Mouse (Mus musculus) cerebellum, adult 18-20 months (tissue): Measurements from ENCODE around the gene Adipor2.
"Not testable (repeated sequence)": the region's sequence is repeated elsewhere in the genome, so short reads cannot be mapped to it uniquely, and the experiment has no call there.

ENCODE experiments used
- DNase-seq, 2 experiments: peaks; one replicate each; pipeline ENCODE4 v3.0.0; 2021

Adipor2 gene

GRCm38 (mm10) chr6:119417354-119417753 is at the start of gene Adipor2:
TSS of gene Adipor2 (minus strand) at chr6:119417704.
- DNase-seq, result peak; percentile 13 to 26

DNA sequence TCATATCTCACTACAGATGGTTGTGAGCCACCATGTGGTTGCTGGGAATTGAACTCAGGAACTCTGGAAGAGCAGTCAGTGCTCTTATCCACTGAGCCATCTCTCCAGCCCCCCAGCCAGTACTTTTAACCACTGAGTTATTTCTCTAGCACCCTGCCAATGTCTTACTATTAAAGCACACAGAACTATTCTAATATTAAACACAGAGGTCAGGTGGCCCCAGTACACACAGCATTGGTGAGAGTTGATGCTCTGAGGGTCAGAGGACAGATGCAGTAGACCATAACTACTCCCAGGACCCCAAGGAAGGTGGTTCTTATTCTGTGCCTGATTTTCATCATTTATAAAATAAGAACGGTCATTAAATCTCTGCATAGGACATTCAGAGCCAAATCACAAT is 48.7 kb upstream of the Adipor2 start:
- DNase-seq, result no peak

- no peak for DNase-seq
Observed at GRCm38 (mm10) chr6:119460391-119460790, 42.9 kb upstream of the Adipor2 start.

- DNase-seq, result no peak
Observed at GRCm38 (mm10) chr6:119459041-119459440, 41.5 kb upstream of the Adipor2 start.

- no peak for DNase-seq
Observed at GRCm38 (mm10) chr6:119458166-119458565, 40.7 kb upstream of the Adipor2 start.

DNA sequence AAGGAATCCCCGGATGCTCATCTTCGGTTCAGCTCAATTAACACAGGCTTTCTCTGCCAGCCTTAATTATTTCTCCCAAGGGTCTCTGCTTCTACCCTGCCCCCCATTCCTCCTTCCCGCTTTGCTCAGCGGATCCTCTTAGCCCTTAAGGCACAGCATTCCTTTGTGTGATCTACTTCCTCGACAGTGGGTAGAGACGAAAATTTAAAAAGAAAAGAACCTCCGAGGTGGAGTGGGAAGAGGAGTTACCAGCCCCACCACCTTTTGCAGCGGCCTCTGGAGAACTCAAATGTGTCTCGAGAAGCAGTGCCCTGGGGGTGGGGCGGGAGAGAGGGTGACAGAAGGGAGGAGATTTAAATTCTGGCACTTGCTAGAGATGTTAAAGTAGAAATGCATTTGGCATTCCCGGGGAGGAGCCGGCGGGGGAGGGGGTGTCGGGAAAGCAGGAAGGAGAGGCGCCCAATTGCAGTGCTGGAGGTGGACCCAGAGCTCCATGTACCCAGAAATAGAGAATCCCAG is 34.5 kb upstream of the Adipor2 start:
- peak; percentile 47 to 62 for DNase-seq

GRCm38 (mm10) chr6:119450965-119451943 is 33.8 kb upstream of the Adipor2 start:
- DNase-seq, result no peak

- DNase-seq, result peak; percentile 39 to 42
Observed at GRCm38 (mm10) chr6:119449060-119449499, 31.6 kb upstream of the Adipor2 start.

DNA sequence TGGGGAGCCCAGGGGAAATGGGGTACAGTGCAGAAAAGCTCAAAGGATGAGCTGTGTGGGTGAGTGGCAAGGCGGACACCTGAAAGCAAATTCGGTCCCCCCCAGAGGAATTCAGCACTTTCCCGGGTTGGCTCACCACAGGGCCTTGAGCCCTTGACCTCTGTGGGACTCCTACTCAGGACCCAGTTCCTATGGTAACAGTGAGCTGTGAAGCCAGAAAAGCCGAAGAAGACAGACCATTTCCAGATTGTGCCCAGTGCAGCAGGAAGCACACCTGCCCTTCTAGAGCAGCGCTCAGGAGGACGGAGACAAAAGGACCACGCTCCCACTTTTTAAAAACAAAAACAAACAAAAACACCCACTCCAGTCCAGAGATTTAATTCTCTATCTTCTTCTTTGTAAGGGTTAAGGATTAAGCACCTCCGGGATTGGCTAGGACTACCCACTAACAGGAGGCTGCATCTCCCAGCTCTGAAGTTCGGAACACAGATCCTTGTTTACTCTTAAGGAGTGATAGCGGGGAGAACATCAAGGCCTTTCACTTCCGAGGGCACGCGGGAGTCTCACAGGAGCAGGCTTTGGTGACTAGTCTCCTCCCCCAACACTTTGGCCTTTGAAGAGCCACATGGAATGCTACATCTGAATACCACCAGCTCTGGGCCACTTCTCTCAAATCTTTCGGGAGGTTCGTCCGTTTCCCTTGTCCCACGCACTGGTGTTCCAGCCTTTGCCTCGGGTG is 31.0 kb upstream of the Adipor2 start:
- no peak for DNase-seq

- DNase-seq, result no peak
Observed at GRCm38 (mm10) chr6:119445671-119446607, 28.4 kb upstream of the Adipor2 start.

GRCm38 (mm10) chr6:119443742-119444645 is 26.5 kb upstream of the Adipor2 start:
- peak; percentile 82 to 85 for DNase-seq

DNA sequence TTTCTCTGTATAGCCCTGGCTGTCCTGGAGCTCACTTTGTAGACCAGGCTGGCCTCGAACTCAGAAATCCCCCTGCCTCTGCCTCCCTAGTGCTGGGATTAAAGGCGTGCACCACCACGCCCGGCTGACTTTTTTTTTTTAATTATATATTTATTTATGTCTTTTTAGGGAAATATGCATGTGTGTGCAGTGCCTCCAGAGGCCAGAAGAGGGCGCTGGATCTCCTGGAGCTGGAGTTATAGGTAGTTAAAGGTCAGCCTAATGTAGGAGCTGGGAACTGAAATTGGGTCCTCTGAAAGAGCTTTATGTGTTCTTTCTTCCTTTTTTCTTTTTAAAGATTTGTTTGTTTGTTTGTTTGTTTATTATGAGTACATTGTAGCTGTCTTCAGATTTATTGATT is 25.2 kb upstream of the Adipor2 start:
- DNase-seq, result not testable (repeated sequence)

DNA sequence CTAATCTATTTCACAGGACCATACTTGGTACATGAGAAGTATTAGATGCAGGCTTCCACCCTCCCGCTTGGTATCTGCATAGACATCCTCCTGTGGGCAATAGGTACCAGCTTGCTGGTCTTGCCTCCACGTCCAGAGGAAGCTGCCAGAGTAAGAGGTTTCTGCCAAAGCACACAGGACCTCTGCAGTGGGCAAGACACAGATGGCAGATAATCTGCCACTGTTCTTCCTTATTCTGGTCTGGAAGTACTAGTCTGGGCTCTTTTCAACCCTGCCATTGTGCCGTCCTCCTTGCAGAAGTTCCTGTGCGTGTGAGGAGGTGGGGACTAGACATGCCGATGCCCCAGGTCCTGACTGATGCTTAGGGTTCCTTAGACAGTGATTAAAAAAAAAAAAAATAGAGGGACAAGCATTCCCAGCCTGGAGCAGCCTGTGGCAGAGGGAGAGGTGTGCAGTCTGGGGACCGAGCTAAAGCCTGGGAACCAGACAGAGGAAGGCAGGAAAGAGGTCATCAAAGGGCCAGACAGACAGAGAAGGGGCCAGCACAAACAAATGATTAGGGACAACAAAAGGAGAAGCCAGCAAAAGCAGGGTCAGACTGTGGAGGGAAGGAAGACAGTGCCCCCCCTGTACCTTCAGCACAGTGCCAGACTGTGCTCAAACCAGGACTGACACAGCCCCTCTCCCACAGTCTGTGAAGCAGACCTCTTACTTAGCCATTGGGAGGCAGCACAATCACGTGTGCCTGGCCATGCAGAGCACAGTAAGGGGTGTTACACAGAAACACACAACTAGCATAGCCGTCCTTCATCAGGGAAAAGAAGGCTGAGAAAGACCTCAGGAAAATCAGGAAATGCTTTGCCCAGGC is 20.6 kb upstream of the Adipor2 start:
- no peak for DNase-seq

GRCm38 (mm10) chr6:119434394-119434793 is 16.9 kb upstream of the Adipor2 start:
- no peak for DNase-seq

GRCm38 (mm10) chr6:119431751-119432324 is 14.3 kb upstream of the Adipor2 start:
- DNase-seq, result no peak

DNA sequence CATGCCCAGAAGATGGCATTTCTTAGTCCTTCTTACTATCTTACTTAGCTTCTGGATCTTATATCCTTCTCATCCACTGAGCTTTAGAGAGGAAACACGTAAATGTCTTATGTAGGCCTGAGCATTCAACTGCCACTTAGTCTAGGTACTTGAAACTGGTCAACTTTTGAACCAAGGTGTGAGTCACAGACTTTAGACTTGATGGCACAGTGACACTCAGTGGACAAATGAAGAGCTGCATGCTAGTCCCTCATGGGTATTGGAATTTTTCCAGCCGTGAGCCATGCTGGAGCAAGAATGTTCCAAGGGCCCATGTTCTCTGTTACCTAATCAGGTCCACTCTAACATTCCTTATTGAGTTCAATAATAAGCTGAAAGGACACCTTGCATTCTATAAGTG is 13.0 kb upstream of the Adipor2 start:
- peak; percentile 58 to 72 for DNase-seq

DNA sequence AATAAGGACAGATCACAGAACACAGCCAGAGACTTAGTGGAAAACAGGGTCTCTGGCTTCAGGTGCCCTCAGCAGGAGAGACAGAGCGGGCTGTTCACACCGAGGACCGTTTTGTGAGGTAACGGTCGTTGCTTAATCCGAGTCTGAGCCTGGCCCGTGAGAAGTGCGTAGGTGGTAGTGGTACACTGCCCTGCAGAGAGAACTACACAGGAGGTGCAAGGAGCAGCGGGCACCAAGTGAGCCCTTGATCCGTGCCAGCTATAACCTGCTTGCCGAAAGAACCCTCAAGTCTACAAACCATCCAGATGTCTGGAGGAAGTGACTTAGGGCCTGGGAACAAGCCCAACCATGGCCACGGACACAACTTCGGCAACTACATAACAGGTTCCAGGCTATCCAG is 11.8 kb upstream of the Adipor2 start:
- DNase-seq, result no peak

- no peak for DNase-seq
Observed at GRCm38 (mm10) chr6:119428611-119429010, 11.1 kb upstream of the Adipor2 start.

GRCm38 (mm10) chr6:119421001-119421400 is 3.5 kb upstream of the Adipor2 start:
- DNase-seq, result no peak

DNA sequence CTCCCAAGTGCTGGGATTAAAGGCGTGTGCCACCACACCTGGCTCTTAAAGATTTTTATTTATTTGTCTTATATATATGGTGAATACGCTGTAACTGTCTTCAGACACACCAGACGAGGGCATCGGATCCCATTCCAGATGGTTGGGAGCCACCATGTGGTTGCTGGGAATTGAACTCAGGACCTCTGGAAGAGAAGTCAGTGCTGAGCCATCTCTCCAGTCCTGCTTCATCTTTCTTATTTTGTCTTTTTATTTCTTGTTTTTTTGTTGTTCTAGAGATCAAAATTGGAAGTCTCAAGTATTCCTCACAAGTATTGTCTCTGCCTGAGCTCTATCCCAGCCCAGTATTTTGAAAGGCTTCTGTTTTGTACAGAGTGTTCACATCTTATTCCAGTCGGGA is 2.9 kb upstream of the Adipor2 start:
- no peak for DNase-seq
